Mouse (Mus musculus) right cerebral cortex, postnatal 25 days (tissue): ENCODE results near the gene Gata2.

ENCODE experiments used
- DNase-seq: peaks from one replicate; pipeline ENCODE4 v3.0.0; 2022

Gata2 gene

DNA sequence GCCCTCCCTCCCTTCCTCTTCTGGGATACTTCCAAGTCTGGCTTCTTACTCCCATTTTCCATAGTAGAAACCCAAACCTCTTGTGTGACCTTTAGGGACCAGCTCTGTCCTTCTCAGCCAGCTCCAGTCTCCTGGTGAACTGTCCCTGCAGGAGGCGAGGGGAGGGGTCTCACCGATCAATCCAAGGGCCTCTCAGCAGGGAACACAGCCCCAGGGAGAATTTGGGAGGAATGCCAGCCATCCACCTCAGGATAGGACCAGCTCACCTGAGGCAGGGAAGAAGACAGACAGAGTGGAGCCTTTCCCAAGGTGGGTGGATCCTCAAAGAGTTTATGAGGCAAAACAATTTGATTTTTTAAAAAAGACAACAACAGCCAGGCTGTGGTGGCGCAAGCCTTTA, 16.5 kb downstream of the Gata2 start:
- DNase-seq, result no peak

DNA sequence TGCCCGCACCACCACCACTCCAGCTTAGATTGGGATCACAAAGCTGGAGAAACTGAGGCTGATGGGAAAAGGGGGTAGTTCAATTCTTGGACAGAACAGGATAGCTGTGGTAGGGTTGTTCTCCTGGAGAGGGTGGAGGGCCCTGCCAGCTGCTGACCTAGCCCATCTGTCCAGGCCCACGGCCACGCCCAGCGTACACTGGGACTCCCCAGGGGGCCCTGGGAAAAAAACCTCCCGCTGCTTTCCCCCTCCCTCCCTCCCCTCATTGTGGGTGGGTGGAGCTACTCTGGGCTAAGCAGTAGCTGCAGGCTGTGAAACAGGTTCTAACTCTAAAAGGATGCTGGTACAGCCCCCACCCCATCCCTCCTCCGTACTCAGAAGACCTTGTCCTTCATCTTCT, 22.1 kb downstream of the Gata2 start:
- no peak for DNase-seq

DNA sequence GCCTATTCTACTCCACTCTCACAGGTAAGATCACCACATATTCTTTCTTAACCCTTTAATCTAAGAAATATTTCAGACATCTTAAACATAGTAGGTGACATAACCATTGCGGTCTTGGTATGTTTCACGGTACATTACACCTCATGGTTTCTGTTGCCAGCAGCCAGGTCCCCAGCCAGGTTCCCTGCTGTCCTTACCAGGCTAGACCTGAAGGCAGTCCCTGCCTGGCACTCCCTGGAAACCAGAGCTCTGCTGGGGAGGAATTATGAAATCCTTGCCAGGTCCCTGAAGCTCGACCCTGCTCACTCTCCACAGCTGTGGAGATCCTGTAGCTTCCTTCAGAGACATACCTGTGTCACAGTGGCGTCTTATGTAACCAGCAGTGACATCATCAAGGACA, 22.5 kb downstream of the Gata2 start:
- no peak for DNase-seq

DNA sequence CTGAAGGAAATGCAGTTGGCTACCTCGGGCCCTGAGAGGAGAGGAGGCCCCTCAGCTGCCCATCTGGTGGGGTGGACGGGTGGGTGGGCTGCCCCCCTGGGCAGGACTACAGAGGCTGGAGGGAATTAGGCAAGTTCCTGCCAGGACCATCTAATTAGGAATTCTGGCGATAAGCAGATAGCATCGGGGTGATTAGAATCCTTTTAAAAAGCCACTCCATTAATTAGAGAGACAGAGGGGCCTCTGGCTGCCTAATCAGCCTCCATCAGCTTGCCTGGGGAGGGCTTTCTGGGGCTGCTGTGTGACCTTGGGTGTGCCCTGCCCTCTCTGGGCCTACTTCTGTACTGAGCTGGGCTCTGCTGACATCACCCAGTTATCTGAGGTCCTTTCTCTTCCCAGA, 25.4 kb downstream of the Gata2 start:
- DNase-seq, result no peak

DNA sequence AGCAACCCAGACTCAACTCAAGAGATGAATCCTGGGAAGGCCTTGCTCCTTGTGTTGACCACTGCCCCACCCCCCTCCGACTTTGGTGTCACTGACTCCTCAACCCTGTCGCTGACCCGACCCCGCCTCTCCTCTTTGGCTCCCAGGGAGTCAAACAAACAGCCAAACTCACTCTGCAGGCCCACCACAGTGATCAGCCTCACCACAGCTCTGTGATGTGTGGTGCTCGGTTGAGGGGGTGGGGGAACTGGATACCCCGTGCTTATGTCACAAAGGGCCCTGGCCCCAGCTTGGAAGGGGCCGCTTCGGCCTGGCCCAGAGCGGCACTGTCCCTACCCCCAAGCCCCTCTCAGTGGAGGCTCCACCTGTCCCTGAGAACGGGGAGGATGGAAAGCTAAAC, 28.3 kb downstream of the Gata2 start, which contains the start of gene Dnajb8:
Gene Dnajb8 (plus strand): TSS at position 301 of the 400 bp plus-strand sequence.
- no peak for DNase-seq

DNA sequence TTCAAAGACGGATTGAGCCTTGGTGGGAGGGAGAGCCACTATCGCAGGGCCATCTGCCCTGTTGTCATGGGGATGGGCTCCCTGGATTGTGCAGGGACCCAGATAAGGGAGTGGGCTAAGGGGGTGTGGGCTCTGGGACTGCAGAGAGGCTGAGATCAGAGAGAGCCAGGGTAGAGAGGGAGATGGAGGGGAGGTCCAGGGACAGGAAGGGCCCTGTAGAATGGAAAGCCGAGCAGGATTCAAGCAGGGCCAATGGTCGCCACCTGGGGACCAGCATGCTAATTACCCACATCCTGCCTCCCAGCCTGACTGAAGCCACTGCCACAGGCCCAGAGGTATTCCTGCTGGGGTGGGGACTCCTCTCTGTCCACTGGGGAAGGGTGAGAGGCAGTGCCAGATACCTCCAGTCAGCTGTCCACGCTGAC, 32.9 kb downstream of the Gata2 start:
- no peak for DNase-seq

DNA sequence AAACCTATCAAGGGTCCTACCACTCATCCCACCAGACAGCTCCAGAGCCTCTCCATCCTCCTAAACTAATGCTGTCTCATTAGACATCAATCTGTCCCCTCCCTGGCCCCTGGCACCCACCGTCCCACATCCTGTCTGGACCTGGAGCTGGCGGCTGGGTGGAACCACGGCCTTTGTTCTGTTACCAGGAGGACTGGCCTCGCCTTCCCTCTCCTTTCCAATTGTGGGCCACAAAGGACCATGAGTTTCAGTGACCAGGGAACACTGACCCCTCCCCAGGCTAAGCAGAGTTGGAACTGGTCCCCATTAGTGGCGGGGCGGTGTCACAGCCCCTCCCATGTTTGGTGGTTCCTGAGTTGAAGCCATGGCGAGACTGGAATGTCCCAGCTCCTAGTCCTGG, 33.8 kb downstream of the Gata2 start:
- no peak for DNase-seq

DNA sequence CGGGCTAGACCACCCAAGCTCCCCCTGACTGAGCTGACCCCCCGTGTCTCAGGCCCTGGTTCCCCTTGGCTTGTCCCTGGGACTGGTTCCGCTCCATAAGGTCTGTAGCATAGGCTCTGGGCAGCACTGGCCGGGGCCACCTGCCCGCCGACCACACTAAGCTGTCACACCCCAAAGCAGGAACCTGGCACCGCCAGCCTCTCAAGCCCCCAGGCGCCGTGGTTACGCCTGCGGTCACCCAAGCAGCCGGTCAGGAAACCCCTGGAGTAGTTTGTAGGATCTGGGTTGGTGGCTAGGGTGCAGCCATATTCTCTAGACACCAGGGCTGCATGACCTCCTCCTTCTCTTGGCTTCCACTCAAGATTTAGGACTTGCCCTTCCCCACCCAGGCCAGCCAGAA, 35.5 kb downstream of the Gata2 start:
- DNase-seq, result no peak

DNA sequence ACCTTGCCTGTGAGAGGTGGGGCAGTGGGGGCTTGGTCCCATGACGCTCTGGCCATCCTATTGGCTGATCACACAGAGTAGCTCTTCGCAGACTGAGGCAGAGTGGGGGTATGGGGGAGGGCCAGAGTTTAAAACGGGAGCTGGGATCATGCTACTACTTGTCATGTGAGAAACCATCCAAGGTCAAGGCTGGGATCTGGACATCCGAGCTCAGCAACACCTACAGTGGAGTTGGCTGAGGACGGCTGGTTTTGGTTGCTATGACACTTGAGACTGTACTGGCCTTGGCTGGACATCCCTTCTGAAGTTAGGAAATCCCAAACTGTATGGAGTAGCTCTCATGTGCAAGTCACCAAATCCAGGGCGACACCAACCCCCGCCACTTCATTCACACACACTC, 38.1 kb downstream of the Gata2 start:
- DNase-seq, result no peak

DNA sequence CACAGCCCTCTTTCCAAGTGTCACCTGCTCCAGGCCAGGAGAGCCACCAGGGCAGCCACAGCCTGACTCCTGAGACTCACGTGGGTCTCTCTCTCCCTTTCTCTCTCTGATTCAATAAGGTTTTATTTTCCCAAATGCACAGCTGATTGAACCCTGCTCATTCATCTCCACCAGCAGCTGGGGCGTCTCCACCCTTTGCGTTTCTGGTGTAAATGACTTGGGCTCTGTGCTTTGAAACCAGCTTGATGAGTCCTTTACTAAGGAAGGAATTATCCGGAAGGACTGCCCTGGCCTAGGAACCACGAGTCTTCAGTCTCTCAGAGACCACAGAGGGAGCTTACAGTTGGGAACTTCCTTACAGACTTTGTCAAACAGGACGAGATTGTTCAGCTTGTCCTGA, 38.5 kb downstream of the Gata2 start:
- DNase-seq, result no peak

DNA sequence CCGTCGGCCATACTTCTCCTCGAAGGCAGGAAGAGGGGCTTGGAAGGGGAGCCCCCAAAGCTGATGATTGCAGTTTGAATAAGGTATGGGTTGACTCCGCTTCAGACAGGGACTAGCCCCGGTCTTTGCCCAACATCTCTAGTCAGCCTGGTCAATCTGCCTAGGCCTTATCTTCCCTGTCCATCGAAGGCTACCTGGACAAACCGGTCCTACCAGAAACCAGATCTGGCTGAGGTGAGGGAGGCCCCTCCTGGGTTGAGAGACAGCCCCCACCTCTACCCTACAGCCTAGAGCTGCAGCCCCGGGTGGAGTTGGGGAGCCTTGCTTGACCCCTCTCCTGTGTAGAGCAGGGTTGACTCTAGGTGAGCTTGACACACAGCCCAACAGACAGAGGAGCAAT, 40.3 kb downstream of the Gata2 start:
- no peak for DNase-seq

DNA sequence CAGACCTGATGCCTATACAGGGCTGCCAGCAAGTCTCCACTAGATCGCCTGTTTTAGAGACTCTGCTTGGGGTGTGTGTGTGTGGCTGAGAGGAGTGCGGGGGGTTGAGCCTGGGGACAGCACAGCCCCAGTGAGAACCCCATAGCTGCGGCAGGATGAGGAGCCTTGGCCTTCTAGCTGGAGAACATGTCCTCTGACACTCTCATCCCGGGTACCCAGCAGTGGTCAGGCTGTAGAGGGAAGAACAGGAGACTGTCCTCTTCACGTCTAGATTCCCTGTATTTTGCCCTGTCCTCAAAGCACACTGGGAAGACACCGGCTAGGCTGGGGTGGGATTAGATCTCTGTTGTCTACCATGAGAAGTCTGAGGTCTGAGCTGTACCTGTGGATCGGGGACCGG, 41.8 kb downstream of the Gata2 start:
- DNase-seq, result no peak

DNA sequence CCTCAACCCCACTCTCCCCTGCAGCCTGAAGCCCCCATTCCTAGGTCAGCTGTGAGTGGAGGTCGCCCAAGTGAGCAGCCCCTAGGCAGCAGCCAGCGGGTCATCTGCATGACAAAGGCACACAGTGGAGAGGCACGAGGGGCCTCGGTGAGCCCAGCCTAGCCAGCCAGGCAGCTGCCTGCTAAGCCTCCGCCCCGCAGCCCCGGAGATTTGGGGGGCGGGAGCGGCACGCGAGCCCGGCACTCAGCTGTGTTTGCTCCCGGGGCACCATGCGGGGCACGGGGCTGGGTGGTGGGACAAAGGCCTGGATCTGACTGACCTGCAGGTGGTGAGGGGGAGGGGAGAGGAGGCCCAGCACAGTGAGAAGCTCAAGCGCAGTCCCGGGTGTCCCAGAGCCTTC, 42.3 kb downstream of the Gata2 start:
- DNase-seq, result no peak

DNA sequence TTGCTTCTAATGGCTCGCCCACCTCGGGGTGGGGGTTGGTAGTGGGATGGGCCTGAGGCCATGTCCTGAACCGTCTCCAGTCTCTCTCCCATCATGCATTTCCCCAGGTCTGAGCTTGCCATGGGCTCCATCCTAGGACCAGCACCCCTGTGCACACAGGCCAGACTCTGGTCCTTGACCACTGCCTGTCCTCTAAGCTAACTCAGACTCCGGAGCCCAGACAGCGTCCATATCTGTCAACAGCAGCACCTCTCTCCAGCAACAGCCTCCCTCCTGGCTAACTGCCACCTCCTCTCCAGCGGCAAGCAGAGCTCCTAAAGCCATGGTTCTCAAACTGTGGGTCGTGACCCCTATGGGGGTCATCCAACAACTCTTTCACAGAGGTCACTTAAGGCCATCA, 42.8 kb downstream of the Gata2 start:
- no peak for DNase-seq

DNA sequence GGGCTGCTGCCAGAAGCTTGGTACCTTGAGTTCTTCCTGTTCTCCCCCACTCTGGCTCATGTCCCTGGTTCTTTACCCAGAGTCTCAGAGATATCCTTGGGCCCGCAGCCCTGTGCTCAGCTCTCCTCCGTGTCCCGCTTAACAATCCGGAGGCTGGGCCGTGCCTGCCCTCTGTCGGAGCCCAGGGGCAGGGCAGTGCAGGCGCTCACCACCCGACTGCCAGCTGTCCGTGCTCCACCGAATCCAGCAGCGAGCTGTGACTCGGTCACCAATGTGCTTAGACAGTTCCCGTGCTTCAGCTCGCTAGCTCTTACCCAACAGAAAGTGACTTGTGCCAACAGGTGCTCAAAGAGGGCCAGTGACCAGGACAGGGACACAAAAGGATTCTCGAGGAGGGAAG, 48.9 kb downstream of the Gata2 start:
- peak; percentile 8 for DNase-seq

DNA sequence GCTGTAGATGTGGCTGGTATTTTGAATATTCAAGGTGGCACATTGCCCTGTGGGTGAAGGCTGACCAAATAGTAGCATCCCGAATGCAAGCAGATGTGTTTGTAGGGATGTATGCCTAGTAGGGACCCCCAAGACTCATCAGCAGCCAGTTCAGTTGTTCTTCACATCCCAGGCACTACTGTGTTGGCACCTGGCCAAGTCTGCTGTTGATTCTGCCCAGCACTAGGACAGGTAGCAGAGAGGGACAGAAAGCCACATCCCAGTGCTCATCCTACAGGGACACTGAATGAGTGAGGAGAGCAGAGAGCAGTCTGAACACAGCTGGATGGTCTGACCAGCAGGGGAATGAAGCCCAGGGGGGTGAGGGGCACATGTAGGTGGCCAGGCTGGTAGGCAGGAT, 55.5 kb downstream of the Gata2 start:
- no peak for DNase-seq

DNA sequence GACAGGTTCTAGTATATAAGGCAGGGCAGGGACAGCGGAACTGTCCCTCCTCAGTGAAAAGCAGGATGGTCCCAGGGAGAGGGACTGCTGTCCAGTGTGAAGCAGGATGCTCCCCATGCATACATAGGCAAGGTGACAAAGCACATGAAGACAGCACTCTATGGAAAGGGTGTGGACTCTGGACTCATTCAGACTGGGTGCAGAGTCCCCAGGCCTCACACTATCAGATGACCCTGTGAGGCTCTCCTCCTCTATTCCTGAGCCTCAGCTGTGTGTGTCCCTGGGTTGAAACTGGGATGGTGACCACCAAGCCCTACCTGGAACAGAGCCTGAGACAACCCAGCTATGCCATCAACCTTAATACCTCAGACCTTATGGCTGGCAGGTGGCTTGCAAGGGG, 57.7 kb downstream of the Gata2 start:
- DNase-seq, result no peak

DNA sequence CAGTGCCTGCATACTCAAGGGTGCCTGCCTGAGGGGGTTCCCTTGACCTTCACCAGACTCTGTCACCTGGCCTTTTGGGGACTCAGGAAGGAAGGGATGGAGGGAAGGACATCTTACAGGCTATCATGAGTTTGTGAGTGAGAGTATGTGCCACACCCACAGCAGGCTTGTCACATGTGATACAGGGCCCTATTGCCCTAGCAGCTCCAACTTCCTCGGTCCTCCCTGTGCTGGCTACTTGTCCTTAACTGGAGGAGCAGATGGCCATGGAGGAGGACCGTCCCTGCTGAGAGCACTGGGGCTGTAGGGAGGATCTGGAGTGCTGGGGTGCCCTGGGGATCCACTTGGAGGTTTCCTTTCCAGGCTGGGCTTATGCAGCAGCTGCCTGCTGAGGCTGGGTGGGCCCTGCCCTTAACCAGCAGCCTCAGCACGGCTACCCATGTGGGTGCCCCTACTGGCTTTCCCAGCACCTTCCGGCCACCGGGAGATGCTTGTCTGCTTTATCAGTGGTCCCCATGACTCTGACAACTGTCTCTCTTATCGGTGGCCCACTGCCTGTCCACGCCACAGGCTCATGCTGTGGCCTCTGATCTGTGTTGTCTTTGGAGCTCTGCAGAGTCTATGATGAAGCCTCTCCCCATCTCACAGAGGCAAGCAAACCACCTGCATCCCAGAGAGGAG, 58.2 kb downstream of the Gata2 start:
- DNase-seq, result no peak

DNA sequence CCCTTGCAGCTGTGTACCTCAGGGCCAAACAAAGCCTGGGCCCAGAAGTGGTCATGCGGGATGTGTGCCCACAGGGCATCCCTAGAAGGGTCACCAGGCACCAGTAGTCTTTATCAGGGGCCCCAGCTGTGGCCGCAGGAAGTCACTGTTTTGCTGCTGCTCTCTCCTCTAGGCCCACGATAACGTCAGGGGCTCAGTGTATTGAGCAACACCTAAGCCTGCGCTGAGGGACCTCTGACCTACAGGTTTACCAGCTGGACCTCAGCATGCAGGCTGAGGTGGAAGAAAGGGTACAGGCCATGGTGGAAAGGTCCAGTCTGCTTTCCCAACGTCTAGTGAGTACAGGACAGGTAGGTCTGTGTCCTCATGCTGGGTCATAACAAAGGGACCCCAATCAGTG, 60.4 kb downstream of the Gata2 start:
- DNase-seq, result no peak

DNA sequence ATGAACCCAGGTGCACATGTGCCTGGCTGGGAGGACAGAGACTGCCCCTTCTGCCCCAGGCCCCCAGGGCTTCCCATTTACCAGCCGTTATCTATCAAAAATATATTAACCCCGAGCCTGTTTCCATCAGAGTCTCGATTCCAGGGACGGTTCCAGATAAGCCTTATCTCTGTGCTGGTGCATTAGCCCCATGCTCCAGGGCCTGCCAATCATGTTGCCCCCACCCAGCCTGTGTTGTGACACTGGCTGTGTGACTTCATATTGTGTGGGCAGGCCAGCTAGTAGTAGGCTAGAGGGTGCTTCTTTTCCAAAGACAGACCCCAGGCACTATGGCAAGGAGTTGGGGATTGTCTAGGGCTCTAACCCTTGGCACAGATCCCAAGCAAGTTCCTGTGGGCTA, 61.7 kb downstream of the Gata2 start:
- DNase-seq, result no peak
